Mouse (Mus musculus) C2C12 (cell line): ENCODE measurements around the gene Haghl. TPM values are rescaled to one million over a fixed set of nuclear protein-coding genes. Genes with fewer than 3 reads are reported as not detected.

Source experiments
- H3K27me3 ChIP-seq: one replicate; pipeline ENCODE4 v1.6.1; 2011; ENCODE audit not compliant: control insufficient read depth, insufficient read depth, insufficient read length
- H3K36me3 ChIP-seq: one replicate; pipeline ENCODE4 v1.6.1; 2011; ENCODE audit not compliant: control insufficient read depth, insufficient read depth
- H3K4me3 ChIP-seq: one replicate; pipeline ENCODE4 v1.5.1; 2011; ENCODE audit warnings: mild to moderate bottlenecking, control low read depth; ENCODE audit not compliant: poor library complexity, insufficient read depth, severe bottlenecking
- H3K79me2 ChIP-seq: one replicate; pipeline ENCODE4 v1.6.1; 2011; ENCODE audit not compliant: control insufficient read depth, insufficient read depth
- H3K79me3 ChIP-seq: one replicate; pipeline ENCODE4 v1.6.1; 2011; ENCODE audit warnings: low read depth, control low read depth
- H3ac ChIP-seq: one replicate; pipeline ENCODE3; 2011; ENCODE audit warnings: low read depth; ENCODE audit not compliant: control insufficient read depth, insufficient read length
- CEBPB ChIP-seq: IDR thresholded peaks from one replicate; pipeline ENCODE4 v1.6.1; 2011; ENCODE audit warnings: low read depth, mild to moderate bottlenecking, control low read depth, moderate library complexity
- CTCF ChIP-seq: IDR thresholded peaks from one replicate; pipeline ENCODE4 v1.5.1; 2011; ENCODE audit not compliant: control insufficient read depth, insufficient read depth, insufficient read length
- FOSL1 ChIP-seq: IDR thresholded peaks from one replicate; pipeline ENCODE4 v1.8.0; 2011; ENCODE audit warnings: mild to moderate bottlenecking, low read length; ENCODE audit not compliant: poor library complexity, insufficient read depth, severe bottlenecking
- MAX ChIP-seq: IDR thresholded peaks from one replicate; pipeline ENCODE4 v1.6.1; 2011; ENCODE audit warnings: mild to moderate bottlenecking, control low read depth
- MYOD1 ChIP-seq: IDR thresholded peaks from one replicate; pipeline ENCODE4 v1.6.1; 2011; ENCODE audit warnings: low read depth; ENCODE audit not compliant: control insufficient read depth, insufficient read length
- MYOG ChIP-seq: IDR thresholded peaks from one replicate; pipeline ENCODE4 v1.6.1; 2011; ENCODE audit not compliant: control insufficient read depth, insufficient read length; ENCODE audit errors: extremely low read depth
- USF1 ChIP-seq: IDR thresholded peaks from one replicate; pipeline ENCODE4 v1.6.1; 2011; ENCODE audit warnings: low read depth, mild to moderate bottlenecking, control low read depth, moderate library complexity
- polyA plus RNA-seq: library from polyadenylated mRNA; unstranded; fragments of >200 nt; fragmentation: generic; extraction: Trizol; gene quantifications from one replicate; pipeline ENCODE4 v1.2.1, GENCODE M21; 2012; ENCODE audit warnings: missing spikeins

The Haghl gene
- polyA plus RNA-seq, 1 experiment = 14.4 TPM

GRCm38 (mm10) chr17:25823452-25823851, 38.0 kb upstream of the Haghl start, which contains the start of gene Wdr24:
Gene Wdr24 (plus strand): TSS chr17:25823627.
- peaks cover 13% of the 10 kb centered on the region for H3K79me2 ChIP-seq
- H3K79me3 ChIP-seq = no peaks in the 10 kb centered on the region

DNA sequence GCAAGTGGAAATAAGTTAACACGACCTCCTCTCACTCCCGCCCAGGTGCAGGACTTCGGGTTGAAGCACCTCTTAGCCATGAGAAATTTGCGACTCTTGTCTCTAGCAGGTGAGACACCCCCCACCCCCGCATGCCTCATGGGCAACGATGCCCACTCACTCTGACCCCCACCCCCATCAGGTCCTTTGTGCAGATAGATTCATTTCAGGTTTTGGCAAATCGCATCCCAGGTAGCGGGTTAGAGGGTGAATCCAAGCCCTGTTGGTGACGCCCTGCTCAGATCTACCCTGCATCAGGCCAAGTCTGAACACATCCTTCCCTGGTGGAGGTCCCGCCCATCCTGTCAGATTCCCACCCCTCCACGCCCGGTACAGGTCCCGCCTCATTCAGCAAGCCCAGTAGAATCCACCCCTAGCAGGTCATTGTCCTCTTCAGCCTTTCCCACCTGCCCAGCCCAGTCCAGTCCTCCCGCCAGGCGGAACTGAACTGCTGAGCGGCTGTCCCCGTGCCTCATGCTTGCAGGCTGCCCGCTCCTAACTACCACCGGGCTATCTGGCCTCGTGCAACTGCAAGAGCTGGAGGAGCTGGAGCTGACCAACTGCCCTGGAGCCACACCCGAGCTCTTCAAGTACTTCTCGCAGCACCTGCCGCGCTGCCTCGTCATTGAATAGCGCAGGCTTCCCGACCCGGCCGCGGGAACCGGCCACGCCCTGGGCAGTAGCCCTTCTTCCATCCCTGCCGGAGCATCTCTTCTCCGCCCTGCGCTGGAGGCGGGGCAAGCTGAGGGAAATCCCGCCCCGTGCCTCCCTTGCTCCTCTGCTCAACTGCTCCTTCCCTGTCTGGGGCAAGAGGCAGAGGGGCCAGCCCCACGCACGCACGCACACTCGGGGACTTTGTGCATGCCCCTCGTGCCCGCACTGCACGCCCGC, 33.6 kb upstream of the Haghl start:
- Histone ChIP-seq H3K27me3 (no peaks in the 10 kb centered on the region), H3ac (peak overlapping the region; percentile 12)

More at GRCm38 (mm10) chr17:25823452-25823851, 38.0 kb upstream of the Haghl start, which contains the start of gene Wdr24:
- Histone ChIP-seq H3ac (peak within 1 kb of the TSS; percentile 75), H3K4me3 (peak within 1 kb of the TSS; percentile 57), H3K27me3 (no peaks in the 10 kb centered on the region), H3K36me3 (no peaks in the 10 kb centered on the region)
- no peak for TF ChIP-seq CTCF
- TF ChIP-seq MYOG = no peak
- TF ChIP-seq CEBPB = no peak
- no peak for TF ChIP-seq FOSL1
- no peak for TF ChIP-seq MAX

GRCm38 (mm10) chr17:25817662-25818061, 32.2 kb upstream of the Haghl start:
- no peaks in the 10 kb centered on the region for H3K36me3 ChIP-seq
- H3K27me3 ChIP-seq = no peaks in the 10 kb centered on the region
- no peaks in the 10 kb centered on the region for H3K79me3 ChIP-seq
- H3K4me3 ChIP-seq = no peak overlapping the region
- H3K79me2 ChIP-seq = no peaks in the 10 kb centered on the region
- H3ac ChIP-seq = no peak overlapping the region
- TF ChIP-seq MYOD1 (no peak), CTCF (no peak), MYOG (no peak), CEBPB (no peak), USF1 (no peak), FOSL1 (no peak), MAX (no peak)

More for the DNA sequence above, 33.6 kb upstream of the Haghl start:
- Histone ChIP-seq H3K79me3 (no peaks in the 10 kb centered on the region), H3K4me3 (no peak overlapping the region), H3K36me3 (no peaks in the 10 kb centered on the region), H3K79me2 (peaks cover 4% of the 10 kb centered on the region)
- TF ChIP-seq MAX = no peak
- no peak for TF ChIP-seq USF1
- no peak for TF ChIP-seq MYOD1
- no peak for TF ChIP-seq FOSL1
- no peak for TF ChIP-seq MYOG
- no peak for TF ChIP-seq CEBPB
- no peak for TF ChIP-seq CTCF

GRCm38 (mm10) chr17:25813471-25813870, 28.0 kb upstream of the Haghl start:
- no peaks in the 10 kb centered on the region for H3K79me2 ChIP-seq
- no peak overlapping the region for H3ac ChIP-seq
- no peaks in the 10 kb centered on the region for H3K79me3 ChIP-seq
- H3K4me3 ChIP-seq = no peak overlapping the region
- H3K36me3 ChIP-seq = no peaks in the 10 kb centered on the region
- no peaks in the 10 kb centered on the region for H3K27me3 ChIP-seq
- TF ChIP-seq MYOD1 (no peak), MAX (peak; percentile 68)

- Histone ChIP-seq H3K4me3 (no peak overlapping the region), H3K79me3 (no peaks in the 10 kb centered on the region), H3K36me3 (no peaks in the 10 kb centered on the region), H3K79me2 (no peaks in the 10 kb centered on the region), H3K27me3 (no peaks in the 10 kb centered on the region), H3ac (no peak overlapping the region)
- TF ChIP-seq MYOG = no peak
- no peak for TF ChIP-seq FOSL1
- TF ChIP-seq MAX = no peak
- TF ChIP-seq MYOD1 = no peak
- TF ChIP-seq USF1 = no peak
- TF ChIP-seq CEBPB = no peak
- TF ChIP-seq CTCF = no peak
Observed at GRCm38 (mm10) chr17:25810890-25811289, 25.4 kb upstream of the Haghl start.
